Mouse (Mus musculus) gastrocnemius, postnatal 36 days (tissue): ENCODE results near the gene Ubc. TPM values are rescaled to one million over a fixed set of nuclear protein-coding genes. Genes with fewer than 3 reads are reported as not detected.
A peak's percentile ranks its signal among the peaks of the same experiment; 100 is the strongest.
"Not testable (repeated sequence)": the region's sequence is repeated elsewhere in the genome, so short reads cannot be mapped to it uniquely, and the experiment has no call there.

Experiments used
- DNase-seq, 2 experiments: peaks; one replicate each; pipeline ENCODE4 v3.0.0; 2022
- intact Hi-C: fragments of 180-260 bp; cut with DNase I; formaldehyde crosslinking; loops from one replicate; pipeline ENCODE4 v1.15.1; 2025
- long read RNA-seq, 2 experiments: library from polyadenylated mRNA; stranded (forward); transcript quantifications; one replicate each; pipeline ENCODE4 v2.0.0; 2021
- total RNA-seq, 2 experiments: library from RNA; stranded (reverse); gene quantifications; 2 replicates each; pipeline ENCODE4 v1.2.3; 2021

Gene Ubc
- total RNA-seq: 1,000 to 10,000 TPM; 1,061 to 1,578 TPM
- long read RNA-seq, experiment 1, transcript Ubc-202 (2 exons, 2,618 nt): major isoform, 89 of 299 reads
- long read RNA-seq, experiment 1, partial matches to known transcripts: 0 of 299 reads
- long read RNA-seq, experiment 1, other reads (novel, unspliced or antisense): 209 of 299 reads
- long read RNA-seq, experiment 2, transcript Ubc-202 (2 exons, 2,618 nt): major isoform, 95 of 267 reads
- long read RNA-seq, experiment 2, partial matches to known transcripts: 0 of 267 reads
- long read RNA-seq, experiment 2, other reads (novel, unspliced or antisense): 170 of 267 reads

DNA sequence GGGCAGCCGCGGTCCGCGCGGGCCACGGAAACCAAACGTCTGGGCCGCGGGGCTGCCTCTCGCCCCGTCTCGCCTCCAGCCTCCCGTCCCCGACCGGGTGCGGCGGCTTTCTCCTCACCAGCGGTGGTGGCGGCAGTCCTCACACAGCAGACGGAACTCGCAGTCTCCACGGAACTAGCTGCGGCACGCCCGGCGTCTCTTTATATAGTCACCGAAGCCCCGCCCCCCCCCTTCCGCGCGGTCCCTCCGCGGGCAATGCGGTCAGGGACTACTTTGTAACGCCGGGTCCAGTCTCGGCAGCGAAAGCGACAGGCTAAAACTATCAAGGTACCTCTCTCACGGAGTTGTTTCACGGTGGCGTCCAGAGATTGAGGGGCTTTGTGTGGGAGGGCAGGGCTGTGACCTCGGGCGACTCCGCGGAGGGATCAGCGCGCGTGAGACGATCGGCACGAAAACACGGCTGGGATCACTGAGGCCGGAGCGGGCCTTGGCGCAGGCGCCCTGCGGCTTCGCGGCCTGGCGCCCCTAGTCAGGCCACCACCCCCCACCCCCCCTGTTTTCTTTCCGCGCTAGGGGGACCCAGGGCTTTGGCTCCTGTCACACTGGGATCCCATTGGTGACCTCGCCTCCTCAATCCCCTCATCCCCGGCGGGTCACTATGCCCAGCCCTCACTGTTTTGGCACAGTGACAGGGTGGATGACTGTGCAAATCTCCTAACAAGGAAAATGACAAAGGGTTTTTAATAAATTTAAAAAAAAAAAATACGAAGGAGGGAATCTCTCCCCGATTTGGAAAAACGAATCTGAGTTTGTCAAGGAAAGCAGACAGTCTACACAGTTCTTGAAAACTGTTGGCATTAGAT, at the start of gene Ubc:
Gene Ubc (minus strand): TSS at position 624 of the 863 bp plus-strand sequence.
- intact Hi-C loops: loop anchor here (2.0 kb wide), 1 partner anchor 15 kb away; no protein-coding TSS in a partner anchor
- peak; percentile 91 to 94 for DNase-seq

DNA sequence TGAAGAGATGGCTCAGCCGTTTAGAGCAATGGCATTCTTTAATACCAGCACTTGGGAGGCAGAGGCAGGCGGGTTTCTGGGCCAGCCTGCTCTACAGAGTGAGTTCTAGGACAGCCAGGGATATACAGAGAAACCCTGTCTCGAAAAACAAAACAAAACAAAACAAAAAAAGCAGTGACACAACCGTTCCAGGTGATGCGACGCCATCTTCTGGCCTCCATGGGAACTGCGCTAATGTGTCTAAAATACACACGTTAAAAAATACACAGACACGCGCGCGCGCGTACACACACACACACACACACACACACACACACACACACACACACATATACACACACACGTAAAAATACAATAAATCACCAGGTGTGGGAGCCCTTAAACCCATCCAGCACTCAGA, 44.3 kb upstream of the Ubc start:
- intact Hi-C loops, DNase-seq: not testable (repeated sequence)

DNA sequence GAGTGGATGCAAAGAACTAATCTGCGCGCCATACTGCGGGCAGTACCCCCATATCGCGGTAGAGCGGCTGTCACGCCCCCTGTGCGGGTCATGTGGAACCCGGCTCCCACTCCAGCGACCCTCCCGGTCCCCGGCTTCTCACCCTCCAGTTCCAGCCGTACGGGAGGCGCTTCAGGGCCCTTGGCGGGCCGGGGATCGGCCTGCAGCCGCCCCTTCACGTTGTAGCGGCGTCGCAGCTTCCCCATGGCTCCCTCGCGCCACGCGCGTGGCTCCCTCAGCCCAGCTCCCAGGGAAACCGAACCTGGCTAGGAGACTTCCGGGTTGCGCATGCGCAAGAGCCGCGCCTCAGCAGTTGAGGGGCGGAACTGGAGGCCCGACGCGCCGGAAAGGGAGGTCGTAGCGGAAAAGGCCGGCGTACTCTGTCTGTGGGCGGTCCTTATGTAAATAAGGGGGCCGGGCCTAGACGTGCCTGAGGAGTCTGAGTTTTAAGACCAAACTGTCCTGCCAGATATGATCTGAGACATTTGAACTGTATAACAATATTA, 43.9 kb upstream of the Ubc start, which contains the start of gene Dhx37:
Gene Dhx37 (minus strand): TSS at position 329 of the 545 bp plus-strand sequence.
- intact Hi-C loops: no loop called here
- peak; percentile 85 to 93 for DNase-seq

DNA sequence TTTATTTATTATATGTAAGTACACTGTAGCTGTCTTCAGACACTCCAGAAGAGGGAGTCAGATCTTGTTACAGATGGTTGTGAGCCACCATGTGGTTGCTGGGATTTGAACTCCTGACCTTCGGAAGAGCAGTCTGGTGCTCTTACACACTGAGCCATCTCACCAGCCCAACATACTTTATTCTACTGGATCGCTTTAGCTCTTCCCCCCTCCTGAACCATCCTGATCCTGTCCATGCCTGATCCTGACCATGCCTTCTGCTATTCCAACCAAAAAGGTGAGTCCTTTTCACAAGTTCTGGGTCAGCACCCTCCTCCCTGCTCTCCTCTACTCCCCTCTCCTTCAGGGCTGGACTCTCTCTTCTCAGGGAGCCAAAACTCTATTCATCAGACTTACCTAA, 42.3 kb upstream of the Ubc start:
- DNase-seq, intact Hi-C loops: not testable (repeated sequence)

DNA sequence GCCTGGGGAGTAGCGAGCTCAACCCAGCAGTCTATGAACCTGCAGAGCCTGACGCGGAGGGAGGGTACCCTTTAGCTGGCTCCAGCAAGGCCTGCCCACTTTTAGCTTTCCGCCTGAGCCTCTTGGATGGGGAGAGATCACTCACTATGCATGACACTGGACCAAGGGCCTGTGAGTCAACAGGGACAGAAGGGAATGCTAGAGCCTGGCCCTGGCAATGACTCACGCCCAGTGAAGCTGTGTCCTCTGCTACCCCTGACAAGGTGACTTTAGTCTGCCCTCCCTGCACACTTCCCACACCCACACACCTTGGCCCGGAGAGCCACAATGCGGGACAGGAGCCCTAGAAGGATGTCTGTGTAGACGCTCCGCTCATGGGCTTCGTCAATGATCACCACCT, 36.3 kb upstream of the Ubc start:
- intact Hi-C loops: no loop called here
- DNase-seq: no peak

- DNase-seq: no peak
- intact Hi-C loops: no loop called here
Observed at GRCm38 (mm10) chr5:125425698-125426276, 35.8 kb upstream of the Ubc start.

DNA sequence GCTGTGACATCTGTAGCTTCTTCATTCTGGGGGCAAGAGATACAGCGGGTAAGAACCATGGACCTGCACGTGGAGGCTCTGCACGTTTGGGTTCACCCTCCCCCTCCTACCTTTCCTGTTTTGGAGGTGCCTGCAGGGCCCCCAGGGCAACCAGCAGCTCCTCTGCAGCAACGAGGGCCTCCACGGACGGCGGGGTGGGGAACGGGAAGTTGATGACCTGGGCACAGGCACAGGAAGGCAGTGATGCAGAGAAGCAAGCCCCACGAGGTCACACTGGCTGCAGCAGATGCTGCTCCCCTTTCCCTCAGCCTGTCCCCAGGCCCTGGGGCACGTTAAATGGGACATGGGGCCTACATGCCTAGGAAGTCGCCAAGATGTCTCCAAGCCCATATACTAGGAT, 29.1 kb upstream of the Ubc start:
- intact Hi-C loops: loop anchor here (5.0 kb wide), 1 partner anchor 38 kb away; no protein-coding TSS in a partner anchor
- no peak for DNase-seq

- DNase-seq: no peak
- intact Hi-C loops: loop anchor here (5.0 kb wide), 1 partner anchor 39 kb away; no protein-coding TSS in a partner anchor
Observed at GRCm38 (mm10) chr5:125418636-125419035, 28.6 kb upstream of the Ubc start.

DNA sequence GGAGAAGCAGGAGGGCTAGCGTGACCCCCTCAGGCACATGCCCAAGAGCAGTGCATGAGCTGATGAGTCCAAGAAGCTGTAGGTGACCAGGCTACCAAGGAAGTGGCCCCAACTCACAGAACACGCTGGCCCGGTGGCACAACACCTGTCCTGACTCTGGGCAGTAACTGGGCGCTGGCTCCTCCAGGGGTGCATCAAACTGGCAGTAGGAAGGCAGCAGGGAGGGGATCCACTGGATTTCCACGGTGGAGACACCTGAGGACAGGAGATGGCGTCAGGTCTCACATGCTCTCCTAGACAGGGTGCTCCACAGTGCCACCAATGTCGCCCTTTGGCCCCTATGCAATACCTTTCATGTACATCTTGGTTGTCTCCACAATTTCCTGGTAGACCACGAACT, 26.2 kb upstream of the Ubc start:
- intact Hi-C loops: loop anchor here (5.0 kb wide), 1 partner anchor 41 kb away; no protein-coding TSS in a partner anchor
- DNase-seq: no peak

- no peak for DNase-seq
- intact Hi-C loops: no loop called here
Observed at GRCm38 (mm10) chr5:125413763-125414162, 23.8 kb upstream of the Ubc start.

DNA sequence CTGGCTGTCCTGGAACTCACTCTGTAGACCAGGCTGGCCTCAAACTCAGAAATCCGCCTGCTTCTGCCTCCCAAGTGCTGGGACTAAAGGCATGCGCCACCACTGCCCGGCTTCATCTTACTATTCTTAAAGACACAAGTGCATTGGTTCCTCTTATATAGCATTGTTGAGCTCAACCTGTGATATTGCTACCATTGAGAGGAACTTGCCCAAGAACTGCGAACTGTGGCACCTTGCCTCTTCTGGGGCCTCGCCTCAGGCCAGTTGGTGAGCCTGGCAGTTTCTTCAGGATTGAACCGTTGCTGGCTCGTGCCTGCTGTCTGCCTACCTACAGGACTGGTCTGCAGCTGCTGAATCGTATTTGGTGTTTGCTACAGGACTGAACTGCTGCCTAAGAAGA, 22.5 kb upstream of the Ubc start:
- intact Hi-C loops, DNase-seq: not testable (repeated sequence)

- intact Hi-C loops: no loop called here
- peak in 1 of 2 experiments; percentile 58 for DNase-seq
Observed at GRCm38 (mm10) chr5:125411972-125412530, 22.0 kb upstream of the Ubc start.

DNA sequence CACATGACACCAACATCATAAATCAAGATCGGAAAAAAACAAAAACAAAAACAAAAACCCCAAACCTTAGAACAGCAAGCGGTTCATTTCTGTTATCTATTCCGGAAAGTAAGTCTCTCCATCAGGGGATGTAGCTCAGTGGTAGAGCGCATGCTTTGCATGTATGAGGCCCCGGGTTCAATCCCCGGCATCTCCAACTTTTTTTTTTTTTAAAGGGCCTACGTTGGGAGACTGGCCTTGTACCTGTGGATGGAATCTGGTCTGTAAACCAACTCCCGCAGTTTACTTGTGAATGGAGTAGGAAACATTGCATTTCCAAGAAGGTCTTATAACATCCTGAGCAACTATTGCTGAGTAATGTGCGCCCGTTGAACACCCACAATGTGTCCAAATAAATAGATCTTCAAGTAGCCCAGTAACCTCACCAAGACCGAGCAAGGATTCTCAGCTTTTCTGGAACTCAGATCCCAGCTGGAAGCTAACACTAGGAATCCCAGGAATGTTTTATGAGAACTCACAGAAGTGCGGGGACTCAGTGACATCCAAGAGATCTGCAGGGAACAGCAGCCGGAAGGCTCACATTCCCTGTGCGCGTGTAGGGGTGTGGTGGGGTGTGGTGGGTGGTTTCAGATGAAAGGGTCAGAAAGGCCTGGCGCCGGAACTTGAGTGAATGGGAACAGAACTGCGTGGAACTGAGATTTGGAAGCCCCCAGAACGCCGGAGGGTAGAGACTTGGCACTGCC, 19.5 kb upstream of the Ubc start:
- intact Hi-C loops: no loop called here
- no peak for DNase-seq

- intact Hi-C loops: no loop called here
Observed at GRCm38 (mm10) chr5:125408842-125409241, 18.8 kb upstream of the Ubc start.

DNA sequence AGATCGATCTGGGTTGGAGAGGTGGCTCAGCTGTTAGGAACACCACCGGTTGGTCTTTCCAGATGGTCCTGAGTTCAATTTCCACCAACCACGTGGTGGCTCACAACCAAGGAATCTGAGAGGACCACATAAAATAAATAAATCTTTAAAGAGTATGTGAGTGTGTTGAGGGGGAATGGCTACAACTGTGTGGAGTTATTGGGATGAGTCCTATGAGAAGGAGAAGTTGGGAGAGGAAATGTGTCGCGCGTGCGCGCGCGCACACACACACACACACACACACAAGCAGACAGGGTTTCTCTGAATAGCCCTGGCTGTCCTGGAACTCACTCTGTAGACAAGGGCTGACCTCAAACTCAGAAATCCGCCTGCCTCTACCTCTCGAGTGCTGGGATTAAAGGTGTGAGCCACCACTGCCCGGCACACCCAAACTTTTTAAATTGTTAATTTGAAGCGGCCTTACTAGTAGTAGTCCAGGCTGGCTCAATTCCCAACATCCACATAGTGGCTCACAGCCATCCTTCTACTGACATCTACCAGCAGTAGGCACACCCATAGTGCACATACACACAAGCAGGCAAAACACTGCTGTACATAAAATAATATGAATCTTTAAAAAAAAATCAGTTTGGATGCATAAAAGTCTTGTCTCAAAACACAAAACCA, 18.0 kb upstream of the Ubc start:
- DNase-seq: no peak
- intact Hi-C loops: no loop called here

More at GRCm38 (mm10) chr5:125408842-125409241, 18.8 kb upstream of the Ubc start:
- DNase-seq: peak; percentile 70 to 80

DNA sequence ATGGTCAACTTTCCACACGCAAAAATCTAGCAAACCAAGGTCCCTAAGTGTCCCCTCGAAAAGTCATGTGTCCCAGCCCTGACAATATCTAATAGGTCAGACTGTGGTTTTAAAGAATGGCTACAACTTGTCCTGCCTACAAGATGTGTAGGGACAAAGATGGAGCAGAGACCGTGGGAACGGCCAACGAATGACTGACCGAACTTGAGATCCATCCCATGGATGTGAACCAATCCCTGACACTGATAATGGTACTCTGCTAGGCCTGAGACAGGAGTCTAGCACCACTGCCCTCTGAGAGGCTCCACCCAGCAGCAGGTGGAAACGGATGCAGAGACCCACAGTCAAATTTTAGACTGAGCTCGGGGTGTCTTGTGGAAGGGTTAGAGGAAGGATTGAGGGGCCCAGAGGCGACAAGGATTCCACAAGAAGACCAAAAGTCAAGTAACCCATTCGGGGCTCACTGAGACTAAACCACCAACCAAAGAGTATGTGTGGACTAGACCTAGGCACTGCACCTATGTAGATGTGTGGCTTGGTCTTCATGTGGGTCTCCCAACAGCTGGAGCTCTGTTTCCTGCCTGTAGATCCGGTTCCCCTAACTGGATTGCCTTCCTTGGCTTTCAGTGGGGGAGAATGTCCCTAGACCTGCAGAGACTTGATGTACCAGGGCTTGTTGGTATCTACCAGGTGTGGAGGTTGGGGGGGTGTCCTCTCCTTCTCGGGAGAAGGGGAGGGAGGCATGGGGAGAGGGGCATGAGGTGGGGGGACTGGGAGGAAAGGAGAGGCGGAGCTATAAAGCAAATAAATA, 17.2 kb upstream of the Ubc start:
- no peak for DNase-seq
- intact Hi-C loops: no loop called here

GRCm38 (mm10) chr5:125406322-125407016, 16.5 kb upstream of the Ubc start:
- intact Hi-C loops: no loop called here
- peak in 1 of 2 experiments; percentile 66 for DNase-seq
